Mouse (Mus musculus) hematopoietic stem cell, adult 5-6 weeks (primary cell): ENCODE measurements around the gene Scd4. TPM values are rescaled to one million over a fixed set of nuclear protein-coding genes. Genes with fewer than 3 reads are reported as not detected.
"Not testable (repeated sequence)": the region's sequence is repeated elsewhere in the genome, so short reads cannot be mapped to it uniquely, and the experiment has no call there.

Source experiments
- ATAC-seq, 2 experiments: fragments of 125-278 bp in 1 of 2; replicated peaks in 1 of 2; 2 replicates each; pipeline ENCODE4 v1.8.0; 2016 to 2017; ENCODE audit warnings: inconsistent platforms in 2 of 2, mild to moderate bottlenecking in 2 of 2, moderate number of reproducible peaks in 2 of 2, low read depth in 1 of 2, moderate TSS enrichment in 1 of 2; ENCODE audit not compliant: low FRiP score in 2 of 2, poor library complexity in 2 of 2, severe bottlenecking in 2 of 2, insufficient read depth in 1 of 2, low TSS enrichment in 1 of 2
- total RNA-seq: library from RNA; stranded (forward); fragments of 172-1452, 232-1000 nt; gene quantifications from 2 replicates; pipeline ENCODE4 v1.2.3, GENCODE M21; 2017

Scd4 gene
- total RNA-seq, 1 experiment from 2014 or later, result 0.05 TPM

DNA sequence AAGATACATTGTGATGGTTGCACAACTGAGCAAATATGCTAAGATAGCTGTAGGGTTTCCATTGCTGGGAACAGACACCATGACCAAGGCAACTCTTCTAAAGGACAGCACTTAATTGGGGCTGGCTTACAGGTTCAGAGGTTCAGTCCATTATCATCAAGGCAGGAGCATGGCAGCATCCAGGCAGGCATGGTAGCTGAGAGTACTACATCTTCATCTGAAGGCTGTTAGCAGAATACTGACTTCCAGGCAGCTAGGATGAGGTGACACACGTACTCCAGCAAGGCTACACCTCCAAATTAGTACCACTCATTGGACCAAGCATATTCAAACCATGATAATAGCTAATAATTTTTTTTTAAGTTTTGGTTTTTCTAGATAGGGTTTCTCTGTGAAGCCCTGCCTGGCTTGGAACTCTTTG is 22.7 kb upstream of the Scd4 start:
- ATAC-seq, result not testable (repeated sequence)

DNA sequence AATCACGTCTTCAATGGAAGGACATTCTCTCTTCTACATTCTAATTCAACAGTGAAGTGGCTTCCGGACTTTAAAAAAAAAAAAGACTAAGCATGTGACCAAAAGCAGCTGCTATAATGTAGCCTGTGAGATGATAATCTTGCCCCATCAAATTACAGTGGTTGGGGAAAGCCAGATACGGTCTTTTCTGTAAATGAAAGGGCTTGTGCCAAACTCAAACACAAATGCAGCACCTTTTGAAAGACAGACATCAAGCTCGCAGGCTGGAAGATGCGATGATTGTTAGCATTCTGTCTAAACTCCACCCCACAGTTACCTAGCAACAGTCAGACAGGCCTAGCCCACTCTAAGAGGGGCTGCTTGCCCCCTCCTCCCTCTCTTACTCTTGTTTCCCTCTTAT is 22.1 kb upstream of the Scd4 start:
- no peak for ATAC-seq

DNA sequence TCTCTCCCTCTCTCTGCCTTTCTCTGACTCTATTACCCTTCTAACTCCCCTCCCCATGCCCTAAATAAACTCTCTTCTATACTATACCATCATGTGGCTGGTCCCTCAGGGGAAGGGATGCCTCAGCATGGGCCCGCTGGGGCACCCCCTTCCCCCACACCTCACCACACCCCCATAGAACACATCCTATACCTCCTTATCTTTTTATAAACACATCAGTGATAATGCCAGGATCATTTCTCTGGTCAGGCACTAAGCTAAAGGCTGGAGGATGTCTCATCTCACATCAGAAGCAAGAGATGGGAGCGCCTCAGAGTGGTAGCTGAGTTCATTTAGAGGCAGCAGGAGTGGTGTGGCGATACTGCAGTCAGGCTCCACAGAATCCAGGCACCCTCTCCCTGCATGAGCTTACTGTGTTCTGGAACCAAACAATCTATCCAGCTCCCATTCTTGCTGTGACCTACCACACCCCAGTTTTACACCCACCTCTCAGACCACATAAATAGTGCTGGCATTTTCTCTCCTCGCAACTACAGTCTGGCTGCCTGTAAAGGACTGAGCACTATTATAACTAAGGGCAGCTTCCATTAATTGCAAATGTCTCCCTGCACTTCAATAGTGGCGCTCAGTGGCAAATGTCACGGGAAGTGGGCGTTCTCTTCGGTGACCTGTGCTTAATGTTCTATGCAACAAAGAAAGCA is 21.4 kb upstream of the Scd4 start:
- ATAC-seq, result no peak

DNA sequence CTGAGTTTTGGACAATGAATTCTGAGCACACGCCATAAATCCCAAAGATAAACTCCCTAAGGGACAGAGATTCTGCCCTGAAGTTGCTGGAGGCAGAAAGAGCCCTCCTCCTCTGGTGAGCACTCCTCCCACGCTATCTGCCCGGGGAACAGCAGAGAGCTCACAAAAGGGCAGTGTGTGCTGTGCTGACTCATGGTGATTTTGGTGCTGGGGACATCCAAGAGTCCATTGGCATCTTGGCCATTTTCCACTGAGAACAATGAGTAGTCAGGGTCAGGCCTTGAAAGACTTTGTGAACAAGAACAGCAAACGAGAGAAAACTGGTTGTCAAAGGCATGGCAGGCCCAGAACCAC is 20.9 kb upstream of the Scd4 start:
- ATAC-seq, result no peak

DNA sequence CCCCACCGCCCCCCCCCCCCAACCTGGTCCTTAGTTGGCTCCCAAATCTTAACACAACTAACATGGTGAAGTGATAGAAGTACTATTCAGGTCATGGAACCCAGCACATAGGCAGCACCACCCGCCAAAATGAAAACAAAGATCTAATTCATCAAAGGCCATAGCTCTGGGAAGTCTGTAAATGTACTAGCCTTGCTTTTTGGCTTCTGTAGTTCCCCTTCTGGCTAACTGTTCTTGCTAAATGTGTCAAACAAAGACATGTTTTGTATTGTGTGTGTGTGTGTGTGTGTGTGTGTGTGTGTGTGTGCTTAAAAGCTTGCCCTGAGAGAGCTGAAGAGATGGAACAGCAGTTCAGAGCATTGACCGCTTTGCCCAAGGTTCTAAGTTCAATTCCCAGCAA is 19.8 kb upstream of the Scd4 start:
- ATAC-seq, result no peak

DNA sequence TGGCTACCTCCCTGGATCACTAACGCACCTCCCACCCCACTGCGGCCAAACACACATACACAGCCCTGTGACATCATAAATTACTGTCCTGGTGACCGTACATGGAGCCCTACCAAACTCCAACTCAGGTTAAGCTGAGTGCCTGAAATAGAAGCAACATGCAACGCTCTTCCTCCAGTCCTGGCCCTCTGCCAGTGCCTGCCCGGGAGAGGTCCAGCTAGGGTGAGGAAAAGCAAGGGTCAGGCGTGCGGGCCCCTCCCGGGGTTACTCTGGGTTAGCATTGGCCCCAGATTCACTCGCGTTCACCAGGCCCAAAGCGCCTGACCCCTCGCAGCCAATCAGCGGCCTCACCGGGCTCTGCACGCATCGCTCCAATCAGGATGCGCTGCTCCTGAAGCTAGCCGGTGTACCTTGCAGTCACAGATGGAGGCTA is 18.5 kb upstream of the Scd4 start:
- peak; percentile 67 to 88 for ATAC-seq

DNA sequence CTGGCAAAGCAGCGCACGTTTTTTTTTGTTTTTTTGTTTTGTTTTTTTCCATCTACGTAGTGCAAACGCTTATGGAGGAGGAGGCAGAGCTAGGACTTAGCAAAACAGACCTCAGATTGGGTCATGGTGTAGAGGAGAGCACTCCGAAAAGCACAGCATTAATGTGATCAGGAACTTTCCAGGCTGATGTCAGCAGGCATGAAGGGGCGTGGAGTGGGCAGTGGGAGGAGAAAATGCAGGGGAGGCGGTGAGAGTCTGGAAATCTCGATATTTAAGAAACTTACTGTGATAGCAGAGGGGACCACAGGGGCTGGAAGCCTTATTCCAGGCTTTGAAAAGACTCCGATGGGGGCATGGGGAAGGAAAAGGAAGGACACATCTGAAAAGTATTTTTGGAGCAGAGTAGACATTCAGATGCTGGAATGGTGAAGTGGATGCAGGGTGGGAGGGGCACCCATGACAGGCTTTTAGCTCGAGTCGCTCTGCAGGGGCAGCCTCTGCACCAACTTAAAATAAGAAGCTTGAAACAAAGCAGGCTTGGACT is 17.9 kb upstream of the Scd4 start:
- ATAC-seq, result peak; percentile 56 to 75

DNA sequence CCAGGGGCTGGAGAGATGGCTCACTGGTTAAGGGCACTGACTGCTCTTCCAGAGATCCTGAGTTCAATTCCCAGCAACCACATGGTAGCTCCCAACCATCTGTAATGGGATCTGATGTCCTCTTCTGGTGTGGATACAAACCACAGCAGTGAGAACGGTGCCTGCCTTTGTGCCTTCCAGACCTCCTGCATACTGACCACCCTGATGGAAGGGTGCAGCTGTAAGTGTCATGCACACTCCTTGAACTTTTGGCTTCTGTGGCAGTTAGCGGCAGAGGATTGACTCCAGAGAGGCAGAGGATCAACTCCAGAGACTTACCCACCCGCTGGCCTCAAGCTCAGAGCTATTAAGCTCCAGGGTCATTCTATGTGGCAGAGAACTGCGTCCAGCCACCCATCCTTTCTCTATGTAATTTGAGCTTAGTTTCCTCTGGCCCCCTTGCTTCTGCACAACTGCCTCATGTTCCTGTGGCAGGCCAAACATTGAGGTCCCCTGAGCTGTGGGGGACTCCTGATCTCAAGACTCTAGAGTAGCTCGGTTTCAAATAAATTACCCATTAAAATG is 16.1 kb upstream of the Scd4 start:
- ATAC-seq, result no peak

DNA sequence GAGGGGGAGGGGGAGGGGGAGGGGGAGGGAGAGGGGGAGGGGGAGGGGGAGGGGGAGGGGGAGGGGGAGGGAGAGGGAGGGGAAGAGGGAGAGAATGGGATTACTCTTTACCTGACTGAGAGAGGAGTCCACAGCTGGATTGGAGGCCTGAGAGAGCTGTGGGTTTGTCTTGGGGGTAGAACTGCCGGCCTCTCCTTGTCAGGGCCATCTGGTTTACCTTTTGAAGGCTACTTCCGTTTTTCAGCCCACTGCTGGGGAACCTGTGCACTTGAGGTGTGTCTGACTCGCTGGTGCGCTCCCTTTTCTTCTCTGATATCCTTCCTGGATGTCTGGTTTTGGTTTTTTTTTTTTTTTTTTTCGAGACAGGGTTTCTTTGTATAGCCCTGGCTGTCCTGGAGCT is 15.5 kb upstream of the Scd4 start:
- ATAC-seq, result no peak

DNA sequence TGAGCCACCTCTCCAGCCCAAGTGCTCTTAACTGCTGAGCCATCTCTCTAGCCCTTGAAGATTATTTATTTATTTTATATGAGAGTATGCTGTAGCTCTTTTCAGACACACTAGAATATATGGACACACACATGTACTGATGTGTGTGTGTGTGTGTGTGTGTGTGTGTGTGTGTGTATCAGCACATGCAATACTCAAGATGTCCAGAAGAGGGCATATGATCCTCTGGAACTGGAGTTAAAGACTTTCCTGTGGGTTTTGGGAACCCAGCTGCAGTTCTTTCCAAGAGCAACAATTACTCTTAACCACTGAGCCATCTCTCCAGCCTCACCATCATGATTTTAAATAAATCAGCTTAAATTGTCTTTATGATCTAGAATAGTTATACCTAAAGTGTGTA is 14.3 kb upstream of the Scd4 start:
- ATAC-seq, result no peak

DNA sequence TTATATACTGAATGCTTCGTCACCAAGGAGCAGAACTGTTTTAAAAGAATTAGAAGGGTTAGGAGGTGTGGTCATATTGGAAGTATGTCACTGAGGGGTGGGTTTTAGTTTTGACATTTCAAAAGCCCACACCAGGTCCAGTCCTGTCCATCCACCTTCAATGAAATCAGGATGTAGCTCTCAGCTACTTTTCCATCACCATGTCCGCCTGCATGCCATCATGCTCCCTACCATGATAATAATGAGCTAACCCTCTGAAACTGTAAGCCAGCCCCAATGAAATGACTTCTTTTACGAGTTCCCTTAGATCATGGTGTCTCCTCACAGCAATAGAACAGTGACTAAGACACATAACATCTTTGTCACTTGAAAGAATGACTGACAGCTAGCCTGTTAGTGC is 12.6 kb upstream of the Scd4 start:
- ATAC-seq, result no peak

DNA sequence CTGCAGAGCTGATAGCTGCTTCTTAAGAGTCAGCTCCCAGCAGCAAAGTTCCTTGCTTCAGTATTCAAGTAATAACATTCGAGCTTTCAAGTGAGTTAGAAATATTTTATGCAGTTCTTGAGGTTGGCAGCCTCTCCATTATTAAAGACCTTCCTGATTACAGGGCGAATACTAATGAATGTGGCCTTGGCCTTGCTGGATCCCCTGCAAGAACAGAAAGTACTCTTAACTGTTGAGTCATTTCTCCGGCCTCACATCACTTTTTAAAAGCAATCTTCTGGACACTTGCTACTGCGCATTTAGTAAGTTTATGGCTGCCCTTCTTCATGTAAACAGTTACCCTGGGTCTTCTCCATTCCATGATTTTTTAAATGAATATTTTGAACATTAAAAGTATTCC is 11.7 kb upstream of the Scd4 start:
- ATAC-seq, result no peak

DNA sequence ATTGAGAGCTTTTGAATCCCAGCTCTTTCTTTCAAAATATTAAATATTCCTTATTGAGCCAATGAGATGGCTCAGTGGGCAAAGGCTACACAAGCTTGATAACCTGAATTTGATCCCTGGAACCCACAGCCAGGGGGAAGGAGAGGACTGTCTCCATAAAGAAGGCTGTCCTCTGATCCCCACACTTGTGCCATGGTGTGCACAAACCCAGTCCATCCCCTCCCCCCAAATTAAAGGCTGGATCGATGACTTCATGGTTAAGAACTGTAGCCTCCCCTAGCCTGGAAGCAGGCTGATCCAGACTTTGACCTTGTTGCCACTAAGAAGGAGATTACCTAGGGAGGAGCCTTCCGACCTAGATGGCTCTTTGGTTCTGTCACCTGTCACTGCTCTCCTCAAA is 11.3 kb upstream of the Scd4 start:
- no peak for ATAC-seq

DNA sequence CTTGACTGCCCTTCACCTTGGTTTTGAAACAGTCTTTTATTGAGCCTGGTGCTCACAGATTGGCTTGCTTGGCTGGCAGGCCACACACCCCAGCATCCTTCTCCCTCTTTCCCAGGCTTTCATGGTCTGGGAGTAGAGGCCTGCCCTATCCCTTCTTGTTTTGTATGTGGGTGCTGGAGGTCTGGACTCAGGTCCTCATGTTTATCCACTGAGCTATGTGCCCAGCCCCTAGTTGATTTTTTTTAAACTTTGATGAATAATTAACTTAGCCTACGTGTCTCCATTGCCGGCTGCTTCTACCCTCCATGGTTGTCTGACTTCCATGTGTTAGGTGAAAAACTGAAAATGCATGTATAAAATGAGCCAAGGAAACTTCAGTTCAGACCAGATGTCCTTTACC is 3.3 kb upstream of the Scd4 start:
- ATAC-seq, result no peak

DNA sequence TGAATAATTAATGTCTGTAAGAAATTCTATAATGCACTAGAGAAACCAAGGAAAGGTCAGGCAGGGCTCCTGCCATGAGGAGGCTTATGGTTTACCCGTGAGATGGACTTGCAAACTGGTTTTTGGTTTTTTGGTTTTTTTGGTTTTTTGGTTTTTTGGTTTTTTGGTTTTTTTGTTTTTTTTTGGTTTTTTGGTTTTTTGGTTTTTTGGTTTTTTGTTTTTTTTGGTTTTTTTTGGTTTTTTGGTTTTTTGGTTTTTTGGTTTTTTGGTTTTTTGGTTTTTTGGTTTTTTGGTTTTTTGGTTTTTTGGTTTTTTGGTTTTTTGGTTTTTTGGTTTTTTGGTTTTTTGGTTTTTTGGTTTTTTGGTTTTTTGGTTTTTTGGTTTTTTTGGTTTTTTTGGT is 1.8 kb upstream of the Scd4 start:
- not testable (repeated sequence) for ATAC-seq

DNA sequence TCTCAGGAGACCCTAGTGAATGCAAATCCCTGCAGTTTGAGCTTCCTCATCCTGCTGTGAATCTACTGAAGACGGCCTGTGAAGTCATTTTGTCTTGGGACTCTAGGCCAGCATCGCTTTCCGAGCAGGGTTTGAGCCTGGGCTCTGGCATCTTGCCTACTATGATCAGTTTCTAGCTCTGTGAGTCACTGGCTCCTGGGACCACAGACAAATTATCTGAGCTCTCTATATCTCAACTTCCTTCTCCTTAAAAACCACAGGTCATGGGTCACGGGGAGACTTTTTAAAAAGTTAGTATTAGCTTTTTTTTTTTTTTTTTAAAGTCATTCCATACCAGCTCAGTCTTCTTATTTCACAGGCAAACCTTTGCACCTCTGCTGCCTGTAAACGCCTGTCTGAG is 981 bp upstream of the Scd4 start:
- ATAC-seq, result no peak

DNA sequence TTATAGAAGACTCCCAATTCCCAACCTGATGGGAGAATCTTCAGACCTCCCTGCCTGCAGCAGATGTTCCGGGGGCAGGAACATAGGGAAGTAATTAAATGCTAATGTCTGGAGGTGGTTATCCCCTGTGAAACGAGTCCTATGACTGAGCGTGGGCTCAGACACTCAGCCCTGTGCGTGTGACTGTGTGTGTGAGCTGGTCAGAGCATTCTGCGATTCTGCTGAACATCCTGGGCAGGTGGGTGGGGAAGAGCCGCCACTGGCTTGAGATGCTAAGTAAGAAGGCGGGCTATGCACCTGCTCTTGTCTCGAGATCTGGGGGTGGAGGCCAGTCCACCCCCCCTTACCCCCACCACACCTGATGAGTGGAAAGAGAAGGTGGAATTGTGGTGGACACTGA is 566 bp upstream of the Scd4 start:
- ATAC-seq, result no peak

DNA sequence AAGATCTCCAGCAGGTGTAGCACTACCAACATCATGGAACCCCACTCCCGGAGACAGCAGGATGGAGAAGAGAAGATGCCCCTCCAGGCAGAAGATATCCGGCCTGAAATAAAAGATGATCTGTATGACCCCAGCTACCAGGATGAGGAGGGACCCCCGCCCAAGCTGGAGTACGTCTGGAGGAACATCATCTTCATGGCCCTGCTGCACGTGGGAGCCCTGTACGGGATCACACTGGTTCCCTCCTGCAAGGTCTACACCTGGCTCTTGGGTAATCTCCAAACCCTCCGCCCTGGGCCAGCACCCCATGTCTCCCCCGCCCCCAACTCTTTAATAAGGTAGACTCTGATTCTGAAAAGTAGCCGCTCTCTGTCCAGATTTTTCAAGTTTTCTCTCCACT is 1.1 kb downstream of the Scd4 start:
- no peak for ATAC-seq
